Mouse (Mus musculus): ENCODE data around the gene Gm21188.
"Not testable (repeated sequence)": the region's sequence is repeated elsewhere in the genome, so short reads cannot be mapped to it uniquely, and the experiment has no call there.

Gm21188 gene

DNA sequence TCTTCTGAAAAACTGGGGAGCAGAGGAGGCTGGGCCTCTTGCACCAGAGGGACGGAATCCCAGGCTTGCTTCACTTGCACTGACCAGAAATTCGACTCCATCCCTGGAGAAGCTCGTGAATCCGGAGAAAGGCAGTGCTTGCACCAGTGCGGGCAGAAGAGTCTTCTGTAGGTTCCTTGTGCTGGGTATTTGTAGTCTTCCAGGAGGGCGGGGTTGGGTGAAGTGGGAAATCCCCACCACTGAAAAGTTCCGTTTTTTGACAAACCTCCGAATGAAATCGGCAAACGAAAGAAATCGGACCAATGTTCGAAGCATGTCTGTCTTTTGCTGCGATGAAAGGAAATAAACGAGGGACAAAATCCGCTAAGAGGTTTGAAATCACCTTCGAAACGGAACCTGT, 25.1 kb downstream of the Gm21188 start, which contains the start of gene Gm36079:
TSS of gene Gm36079 (minus strand) at position 101 of the 400 bp plus-strand sequence.
- DNase-seq (ENCODE audit: low spot score in 2 of 2) = not testable (repeated sequence)

DNA sequence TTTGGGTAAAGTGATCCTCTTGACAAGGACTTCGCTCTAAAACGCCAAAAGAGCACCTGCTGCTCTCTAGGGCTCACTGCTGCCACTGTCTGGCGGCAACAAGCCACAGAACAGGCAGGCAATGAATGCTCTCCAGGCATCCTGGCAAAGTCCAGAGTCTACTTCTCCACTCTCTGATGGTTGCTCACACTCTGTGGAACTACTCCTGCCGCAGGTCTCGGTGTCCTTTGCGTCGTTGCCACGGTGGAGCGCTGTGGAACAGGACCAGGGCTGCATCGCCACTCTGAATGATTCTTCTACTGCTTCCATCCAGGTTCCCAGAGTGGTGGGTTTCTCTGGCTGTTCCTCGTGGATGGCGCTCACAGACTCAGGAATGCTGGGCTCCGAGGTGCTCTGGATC, 25.6 kb downstream of the Gm21188 start:
- peak in 1 of 2 experiments; percentile 14 for DNase-seq (ENCODE audit: low spot score in 2 of 2)

DNA sequence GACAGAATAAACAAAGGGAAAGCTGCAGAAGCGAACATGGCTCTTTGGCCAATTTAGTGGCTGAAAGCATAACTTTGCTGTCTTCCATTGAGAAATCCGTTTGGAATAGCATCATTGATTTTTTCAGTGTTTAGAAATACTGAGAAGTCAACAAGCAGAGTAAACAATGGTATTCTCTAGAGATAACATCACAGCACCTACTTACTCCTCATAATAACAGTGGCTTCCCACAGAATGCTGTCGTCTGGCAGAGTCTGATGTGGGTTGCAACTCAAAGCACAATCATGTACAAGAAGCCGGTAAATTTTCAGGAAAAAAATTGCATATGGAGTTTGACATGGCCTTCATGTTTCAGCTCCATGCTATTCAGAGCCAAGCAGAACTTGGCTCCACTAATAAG, 26.4 kb downstream of the Gm21188 start:
- peak in 1 of 2 experiments; percentile 23 for DNase-seq (ENCODE audit: low spot score in 2 of 2)

DNA sequence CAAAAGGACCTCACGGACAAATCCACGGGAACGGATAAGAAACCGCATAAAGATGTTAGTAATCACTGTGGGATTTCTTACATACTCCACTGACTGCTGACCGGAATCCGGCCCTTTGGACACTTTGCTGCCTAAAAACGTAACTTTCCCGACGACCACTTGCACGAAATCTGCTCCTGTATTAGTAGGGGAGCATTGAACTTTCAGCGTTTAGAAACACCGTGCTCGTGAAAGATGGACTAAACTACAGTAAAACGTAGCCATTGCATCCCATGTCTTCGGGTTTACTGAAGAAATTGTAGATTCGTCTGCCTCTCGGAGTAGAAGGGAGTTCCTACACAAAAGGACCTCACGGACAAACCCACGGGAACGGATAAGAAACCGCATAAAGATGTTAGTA, 27.0 kb downstream of the Gm21188 start:
- not testable (repeated sequence) for DNase-seq (ENCODE audit: low spot score in 2 of 2)

DNA sequence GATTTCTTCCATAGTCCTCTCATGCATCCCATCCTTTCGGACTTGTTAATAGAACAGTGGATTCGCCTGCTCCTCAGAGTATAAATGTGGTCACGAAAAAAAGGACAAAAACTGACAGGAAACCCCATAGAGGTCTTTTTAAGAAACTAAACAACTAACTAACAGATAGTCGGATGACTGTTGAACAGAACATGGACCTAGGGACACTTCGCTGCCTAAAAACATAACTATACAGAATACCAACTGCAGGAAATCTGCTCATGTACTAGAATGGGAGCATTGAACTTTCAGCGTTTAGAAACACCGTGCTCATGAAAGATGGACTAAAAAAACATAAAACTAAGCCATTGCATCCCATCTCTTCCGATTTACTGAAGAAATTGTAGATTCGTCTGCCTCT, 27.4 kb downstream of the Gm21188 start:
- DNase-seq (ENCODE audit: low spot score in 2 of 2) = not testable (repeated sequence)

DNA sequence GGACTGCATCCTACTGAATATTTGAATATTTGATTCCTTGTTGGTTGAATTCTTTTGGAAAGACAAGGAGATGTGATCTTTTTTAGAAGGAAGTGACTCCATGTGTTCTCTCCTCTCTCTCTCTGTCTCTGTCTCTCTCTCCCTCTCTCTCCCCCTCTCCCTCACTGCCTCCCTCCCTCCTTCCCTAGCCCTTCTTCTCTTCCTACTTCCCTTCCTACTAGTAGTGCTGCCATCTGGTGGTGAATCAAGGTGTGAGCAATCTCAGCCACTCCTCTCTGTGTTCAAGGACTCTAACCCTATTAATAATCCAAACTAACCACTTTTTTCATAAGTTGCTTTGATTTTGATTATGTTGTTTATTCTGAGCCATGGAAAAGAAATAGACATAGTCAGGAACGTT, 30.5 kb downstream of the Gm21188 start:
- not testable (repeated sequence) for DNase-seq (ENCODE audit: low spot score in 2 of 2)

DNA sequence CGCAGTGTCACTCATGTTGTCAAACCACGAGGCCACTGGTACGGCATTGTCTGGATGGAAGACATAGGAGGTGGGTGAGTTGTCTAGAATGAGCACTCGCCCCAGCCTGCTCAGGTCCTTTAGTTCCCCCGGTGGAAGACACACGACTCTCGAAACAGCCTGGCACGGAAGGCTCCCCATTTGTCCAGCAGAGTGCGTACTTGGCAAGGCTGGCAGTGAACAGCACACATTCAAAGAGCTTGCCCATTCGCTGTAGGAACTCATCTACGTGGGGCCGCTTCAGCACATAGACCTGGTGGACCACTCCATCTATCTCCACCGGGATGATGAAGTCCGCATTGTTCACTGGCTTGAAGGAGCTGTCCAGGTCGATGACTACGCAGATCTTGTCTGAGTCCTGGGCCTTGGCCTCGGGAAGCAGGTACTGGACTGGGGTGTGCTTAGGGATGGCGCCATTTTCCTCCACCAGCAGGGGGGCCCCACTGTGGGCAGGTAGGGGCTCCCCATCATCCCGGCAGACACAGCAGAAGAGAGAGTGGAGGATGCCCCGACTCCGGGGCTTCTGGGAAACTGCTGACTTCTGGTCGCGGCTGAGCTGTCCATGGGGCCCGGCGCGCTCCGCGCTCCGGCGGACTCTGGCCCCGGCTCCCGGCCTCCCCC, 36.5 kb downstream of the Gm21188 start:
- DNase-seq (ENCODE audit: low spot score in 2 of 2) = not testable (repeated sequence)

DNA sequence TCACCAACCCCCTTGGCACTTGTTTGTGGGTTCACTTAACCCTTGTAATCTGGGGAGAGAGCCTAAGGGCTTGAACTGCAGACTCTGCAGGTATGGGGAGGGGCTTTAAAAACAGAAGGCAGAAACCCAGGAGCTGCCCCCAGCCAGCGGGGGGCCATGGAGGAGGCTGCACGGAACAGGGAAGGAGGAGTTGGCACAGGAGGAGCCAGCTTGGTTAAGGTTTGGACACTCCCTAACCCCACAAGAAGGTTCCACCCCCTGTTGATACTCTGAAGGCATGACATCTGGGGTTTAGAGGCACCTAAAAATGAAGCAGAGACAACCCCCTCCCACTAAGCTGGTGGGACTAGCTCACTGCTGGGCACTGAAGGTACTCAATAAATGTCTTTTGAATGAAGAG, 38.0 kb downstream of the Gm21188 start:
- not testable (repeated sequence) for DNase-seq (ENCODE audit: low spot score in 2 of 2)

DNA sequence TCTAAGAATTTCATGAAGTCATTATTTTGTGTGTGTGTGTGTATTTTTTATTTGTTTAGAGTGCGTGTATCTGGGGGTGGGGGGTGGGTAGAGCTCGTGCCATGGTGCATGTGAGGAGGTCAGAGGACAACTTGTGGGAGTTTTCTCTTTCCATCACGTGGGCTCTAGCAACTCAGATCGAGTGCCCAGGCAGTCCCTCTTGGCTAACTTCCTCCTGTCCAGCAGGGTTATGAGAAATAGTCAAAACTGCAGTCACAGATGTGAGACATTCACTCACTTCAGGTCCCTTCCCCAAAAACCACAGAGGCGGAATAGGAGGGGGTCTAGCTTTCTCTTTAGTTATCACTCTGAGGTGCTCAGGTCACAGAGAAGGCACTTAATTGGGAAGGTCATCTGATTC, 38.5 kb downstream of the Gm21188 start:
- not testable (repeated sequence) for DNase-seq (ENCODE audit: low spot score in 2 of 2)

DNA sequence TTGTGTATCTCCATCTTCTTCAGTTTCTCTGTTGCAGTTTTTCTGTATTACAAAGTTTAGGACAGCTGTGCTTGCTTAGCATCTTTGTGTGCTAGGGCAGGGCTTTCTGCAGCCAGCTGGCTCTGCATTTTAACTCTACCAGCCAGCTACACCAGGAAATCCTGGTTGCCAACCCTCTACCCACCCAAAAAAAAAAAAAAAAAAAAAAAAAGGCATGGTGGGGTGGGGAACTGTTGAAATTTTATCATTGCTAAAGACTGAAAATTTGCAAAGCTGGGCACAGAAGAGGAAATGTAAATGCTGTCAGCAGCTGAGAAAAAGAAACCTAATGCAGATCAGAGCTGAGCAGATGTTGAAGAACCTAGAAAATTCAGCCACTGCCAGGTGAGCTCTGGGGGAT, 41.9 kb downstream of the Gm21188 start:
- not testable (repeated sequence) for DNase-seq (ENCODE audit: low spot score in 2 of 2)

DNA sequence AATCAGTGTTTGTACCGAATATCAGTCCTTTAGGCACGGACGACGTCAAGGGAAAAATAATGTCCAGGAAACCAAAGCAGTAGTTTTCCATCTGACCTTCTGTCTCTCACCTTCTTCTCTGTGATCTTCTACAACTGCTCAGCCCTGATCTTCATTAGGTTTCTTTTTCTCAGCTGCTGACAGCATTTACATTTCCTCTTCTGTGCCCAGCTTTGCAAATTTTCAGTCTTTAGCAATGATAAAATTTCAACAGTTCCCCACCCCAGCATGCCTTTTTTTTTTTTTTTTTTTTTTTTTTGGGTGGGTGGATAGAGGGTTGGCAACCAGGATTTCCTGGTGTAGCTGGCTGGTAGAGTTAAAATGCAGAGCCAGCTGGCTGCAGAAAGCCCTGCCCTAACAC, 52.8 kb downstream of the Gm21188 start:
- DNase-seq (ENCODE audit: low spot score in 2 of 2) = not testable (repeated sequence)

DNA sequence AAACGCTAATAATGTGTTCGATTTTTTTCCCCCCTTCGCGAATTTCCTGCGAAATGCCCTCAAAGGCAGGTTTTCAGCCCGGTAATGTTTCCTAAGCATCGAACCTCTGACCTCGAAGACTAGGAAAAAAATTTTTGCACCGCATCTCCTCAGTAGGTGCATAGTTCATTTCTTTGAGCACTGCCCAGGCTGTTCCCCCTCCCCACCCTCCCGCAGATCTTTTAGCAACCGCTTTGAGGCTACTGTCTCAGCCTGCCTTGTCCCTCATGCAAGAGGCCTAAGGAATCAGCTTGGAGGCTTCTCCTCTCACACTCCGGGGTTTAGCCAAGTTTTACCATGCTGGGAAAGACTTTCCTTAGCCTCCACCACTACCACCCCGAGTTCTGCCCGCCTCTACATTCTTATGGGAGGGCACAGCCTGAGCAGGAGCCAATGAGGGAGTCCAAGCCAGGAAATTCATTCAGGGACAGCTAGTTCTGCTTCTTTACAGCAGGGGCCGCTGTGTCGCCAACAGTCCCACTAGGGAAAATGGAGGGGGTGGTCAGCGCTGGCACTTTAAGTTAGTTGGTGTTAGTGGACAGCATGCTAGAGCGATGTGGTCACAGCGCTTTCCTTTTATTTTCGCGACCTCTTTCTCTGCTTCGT, 53.4 kb downstream of the Gm21188 start:
- DNase-seq (ENCODE audit: low spot score in 2 of 2) = not testable (repeated sequence)

DNA sequence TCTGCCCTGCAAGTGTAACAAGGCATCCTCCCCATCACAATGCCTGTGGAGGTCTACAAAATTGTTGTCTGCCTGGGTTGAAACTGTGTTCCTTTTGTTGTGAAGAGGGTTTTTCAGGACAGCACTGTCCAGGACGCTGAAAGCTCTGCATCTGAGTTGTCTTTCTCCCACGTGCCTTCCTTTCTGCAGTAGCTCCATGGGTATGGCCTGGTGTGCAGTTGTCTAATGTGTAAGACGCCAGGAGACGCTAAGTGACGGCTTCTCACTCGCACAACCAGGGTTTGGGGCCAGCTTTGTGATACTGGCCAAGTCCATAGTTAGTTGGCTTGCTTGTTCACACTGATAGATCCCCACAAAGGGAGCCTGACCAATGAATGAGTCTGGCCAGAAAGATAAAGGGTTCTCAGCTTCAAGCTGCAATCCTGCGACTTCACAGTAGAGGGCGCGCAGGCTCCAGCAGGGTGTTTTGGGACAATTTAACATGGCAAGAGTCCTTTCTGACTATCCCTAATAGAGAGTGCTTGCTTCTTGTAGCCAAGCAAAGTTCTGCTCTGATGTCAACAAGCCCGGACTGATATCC, 60.0 kb downstream of the Gm21188 start:
- DNase-seq (ENCODE audit: low spot score in 2 of 2) = not testable (repeated sequence)

DNA sequence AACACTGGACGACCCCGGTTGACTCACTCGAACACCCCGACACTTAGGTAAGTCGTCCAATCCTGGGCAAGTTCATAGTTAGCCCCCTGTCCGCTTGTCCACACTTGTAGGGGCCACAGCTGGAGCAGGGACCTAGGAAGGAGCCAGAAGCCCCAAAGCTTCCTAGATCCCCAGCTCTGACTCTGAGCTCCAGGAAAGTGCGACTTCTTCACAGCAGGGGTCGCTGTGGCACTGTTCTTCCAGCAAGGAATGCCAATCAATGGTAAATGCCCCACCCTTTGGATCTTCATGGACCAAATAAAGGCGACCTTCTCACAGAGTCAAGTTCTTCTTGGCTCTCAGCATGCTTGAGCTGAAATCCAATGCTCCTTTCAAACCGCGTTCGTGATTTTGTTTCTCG, 60.7 kb downstream of the Gm21188 start:
- DNase-seq (ENCODE audit: low spot score in 2 of 2) = not testable (repeated sequence)

Measured in cerebellum, postnatal 4 days (tissue).